Mouse (Mus musculus) liver, adult 2 months (tissue): ENCODE results near the gene Vamp8.

Source experiments
- CTCF ChIP-seq: fragments of 200-500 bp; IDR thresholded peaks from 2 replicates; pipeline ENCODE4 v1.5.1; 2011; ENCODE audit warnings: low read depth, low read length, control low read depth
- POLR2A ChIP-seq: fragments of 200-500 bp; IDR thresholded peaks from 2 replicates; pipeline ENCODE4 v1.6.1; 2011; ENCODE audit warnings: low read length, control low read depth; ENCODE audit not compliant: insufficient read depth; ENCODE audit errors: extremely low read depth

DNA sequence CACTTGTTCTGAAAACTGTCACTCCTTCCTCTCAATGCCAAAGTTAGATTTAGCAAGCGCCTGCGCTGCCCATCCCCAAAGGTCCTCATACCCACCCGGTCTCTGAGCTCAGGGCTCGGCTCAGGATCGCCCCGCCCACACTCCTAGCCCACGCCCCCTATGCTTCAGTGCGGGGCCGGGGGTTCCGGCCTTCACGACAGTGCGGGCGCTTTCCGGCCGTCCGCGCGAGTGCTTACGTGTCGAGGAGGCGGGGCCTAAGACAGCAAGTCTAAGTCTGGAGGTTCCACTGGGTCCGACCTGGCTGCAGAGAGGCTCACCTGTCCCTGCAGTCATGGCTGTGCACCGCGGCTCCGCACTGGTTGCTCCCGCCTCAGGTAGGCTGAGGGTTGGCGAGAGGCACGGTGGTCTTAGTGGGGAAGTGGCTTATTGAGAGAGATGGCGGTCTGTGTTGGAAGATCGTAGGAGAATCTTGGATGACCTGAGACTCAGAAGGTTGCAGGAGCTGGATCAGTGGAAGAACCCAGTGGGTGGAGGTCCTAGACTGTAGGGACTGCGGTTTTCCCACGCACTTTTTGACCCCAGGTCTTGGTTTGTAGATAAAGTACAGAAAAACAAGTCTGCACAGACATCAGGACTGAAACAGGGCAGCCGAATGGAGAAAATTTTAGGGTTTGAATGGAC is 23.7 kb upstream of the Vamp8 start, which contains the start of gene Ggcx:
- TF ChIP-seq CTCF (no peak), POLR2A (peak; percentile 96)
